Mouse (Mus musculus) ES-CJ7 (cell line): Measurements from ENCODE around the gene Mtx2.

Experiments used
- DNase-seq: peaks from one replicate; pipeline ENCODE4 v3.0.0; 2011; ENCODE audit warnings: low read depth, low spot score

Gene Mtx2

DNA sequence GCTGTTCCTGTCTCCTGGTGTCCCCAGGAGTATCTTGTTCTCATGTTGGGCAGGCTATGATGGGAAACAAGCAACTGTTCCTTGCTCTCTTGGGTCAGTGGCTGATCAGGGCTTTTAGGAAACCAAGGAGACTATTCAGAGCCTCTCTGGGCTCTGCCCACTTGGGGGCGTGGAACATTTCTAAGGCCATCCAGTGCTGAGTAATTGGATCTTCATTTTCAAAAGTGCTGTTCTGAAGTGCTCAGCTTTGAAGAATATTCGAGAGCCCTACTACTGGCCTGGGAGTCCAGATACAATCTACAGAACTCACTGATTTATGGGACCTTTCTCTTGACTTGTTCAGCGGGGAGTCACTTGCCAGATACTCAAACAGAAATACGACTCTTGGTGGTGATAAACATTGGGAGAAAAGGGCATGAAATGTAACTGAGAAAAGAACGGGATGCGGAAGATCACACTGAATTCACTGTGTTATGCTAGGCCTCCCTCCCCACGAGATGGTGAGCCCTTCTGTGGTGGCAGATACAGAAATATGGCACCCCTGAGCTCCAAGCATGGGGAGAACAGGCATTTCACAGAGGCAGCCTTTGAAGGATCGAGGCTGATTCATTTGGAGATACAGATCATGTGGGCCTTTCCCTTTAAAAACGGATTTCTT is 92.4 kb downstream of the Mtx2 start:
- no peak for DNase-seq

- no peak for DNase-seq
Measured at GRCm38 (mm10) chr2:74925968-74926814, 100.6 kb downstream of the Mtx2 start.
